Mouse (Mus musculus): Measurements from ENCODE around the gene Hoxa3. TPM values are rescaled to one million over a fixed set of nuclear protein-coding genes. Genes with fewer than 3 reads are reported as not detected.

Hoxa3 gene
- polyA plus RNA-seq, 1 experiment, result not detected

- TF ChIP-seq TAL1 (IDR thresholded peaks at IDR 0.05; ENCODE audit: low read length) (no peak), GATA1 (IDR thresholded peaks at IDR 0.05; ENCODE audit: low read length) (no peak)
- no peaks in the 10 kb centered on the region; the same call in 1 of the 2 replicates for H3K4me1 ChIP-seq (ENCODE audit: control insufficient read depth)
- H3K4me3 ChIP-seq (replicated peaks), result no peak overlapping the region
- H3K9me3 ChIP-seq (ENCODE audit: control insufficient read depth, low read length), result no peaks in the 10 kb centered on the region
- H3K27me3 ChIP-seq (ENCODE audit: control insufficient read depth), result peaks cover 100% of the 10 kb centered on the region
- H3K36me3 ChIP-seq (ENCODE audit: control insufficient read depth), result no peaks in the 10 kb centered on the region
These were observed 55.5 kb downstream of the Hoxa3 start for GRCm38 (mm10) chr6:52157466-52158275.

GRCm38 (mm10) chr6:52156551-52157200, 56.5 kb downstream of the Hoxa3 start:
- Histone ChIP-seq H3K9me3 (ENCODE audit: control insufficient read depth, low read length) (no peaks in the 10 kb centered on the region), H3K27me3 (ENCODE audit: control insufficient read depth) (peaks cover 100% of the 10 kb centered on the region), H3K4me3 (replicated peaks) (no peak overlapping the region), H3K36me3 (ENCODE audit: control insufficient read depth) (no peaks in the 10 kb centered on the region), H3K4me1 (ENCODE audit: control insufficient read depth) (no peaks in the 10 kb centered on the region; the same call in 1 of the 2 replicates)
- TF ChIP-seq GATA1 (IDR thresholded peaks at IDR 0.05; ENCODE audit: low read length) (no peak), TAL1 (IDR thresholded peaks at IDR 0.05; ENCODE audit: low read length) (no peak)

GRCm38 (mm10) chr6:52155471-52155870, 57.7 kb downstream of the Hoxa3 start:
- Histone ChIP-seq H3K27me3 (ENCODE audit: control insufficient read depth) (peaks cover 94% of the 10 kb centered on the region), H3K36me3 (ENCODE audit: control insufficient read depth) (no peaks in the 10 kb centered on the region), H3K4me1 (ENCODE audit: control insufficient read depth) (no peaks in the 10 kb centered on the region; the same call in 1 of the 2 replicates), H3K9me3 (ENCODE audit: control insufficient read depth, low read length) (no peaks in the 10 kb centered on the region), H3K4me3 (replicated peaks) (no peak overlapping the region)
- TF ChIP-seq TAL1 (IDR thresholded peaks at IDR 0.05; ENCODE audit: low read length), result no peak
- no peak for TF ChIP-seq GATA1 (IDR thresholded peaks at IDR 0.05; ENCODE audit: low read length)

- Histone ChIP-seq H3K27me3 (ENCODE audit: control insufficient read depth) (peaks cover 93% of the 10 kb centered on the region), H3K4me1 (ENCODE audit: control insufficient read depth) (no peaks in the 10 kb centered on the region; the same call in 1 of the 2 replicates), H3K4me3 (replicated peaks) (no peak overlapping the region), H3K9me3 (ENCODE audit: control insufficient read depth, low read length) (no peaks in the 10 kb centered on the region), H3K36me3 (ENCODE audit: control insufficient read depth) (no peaks in the 10 kb centered on the region)
- TF ChIP-seq TAL1 (IDR thresholded peaks at IDR 0.05; ENCODE audit: low read length), result no peak
- TF ChIP-seq GATA1 (IDR thresholded peaks at IDR 0.05; ENCODE audit: low read length), result no peak
These were observed 59.1 kb downstream of the Hoxa3 start for GRCm38 (mm10) chr6:52154044-52154443.

GRCm38 (mm10) chr6:52153270-52153669, 59.9 kb downstream of the Hoxa3 start:
- Histone ChIP-seq H3K4me3 (replicated peaks) (no peak overlapping the region), H3K9me3 (ENCODE audit: control insufficient read depth, low read length) (no peaks in the 10 kb centered on the region), H3K36me3 (ENCODE audit: control insufficient read depth) (no peaks in the 10 kb centered on the region), H3K27me3 (ENCODE audit: control insufficient read depth) (peaks cover 85% of the 10 kb centered on the region), H3K4me1 (ENCODE audit: control insufficient read depth) (no peaks in the 10 kb centered on the region)
- TF ChIP-seq TAL1 (IDR thresholded peaks at IDR 0.05; ENCODE audit: low read length), result no peak
- no peak for TF ChIP-seq GATA1 (IDR thresholded peaks at IDR 0.05; ENCODE audit: low read length)

GRCm38 (mm10) chr6:52152226-52153193, 60.6 kb downstream of the Hoxa3 start:
- Histone ChIP-seq H3K4me3 (replicated peaks) (no peak overlapping the region), H3K4me1 (ENCODE audit: control insufficient read depth) (no peaks in the 10 kb centered on the region), H3K27me3 (ENCODE audit: control insufficient read depth) (peaks cover 78% of the 10 kb centered on the region), H3K9me3 (ENCODE audit: control insufficient read depth, low read length) (no peaks in the 10 kb centered on the region), H3K36me3 (ENCODE audit: control insufficient read depth) (no peaks in the 10 kb centered on the region)
- TF ChIP-seq GATA1 (IDR thresholded peaks at IDR 0.05; ENCODE audit: low read length) (no peak), TAL1 (IDR thresholded peaks at IDR 0.05; ENCODE audit: low read length) (no peak)

GRCm38 (mm10) chr6:52151571-52151970, 61.6 kb downstream of the Hoxa3 start:
- Histone ChIP-seq H3K36me3 (ENCODE audit: control insufficient read depth) (no peaks in the 10 kb centered on the region), H3K27me3 (ENCODE audit: control insufficient read depth) (peaks cover 75% of the 10 kb centered on the region), H3K9me3 (ENCODE audit: control insufficient read depth, low read length) (no peaks in the 10 kb centered on the region), H3K4me3 (replicated peaks) (no peak overlapping the region), H3K4me1 (ENCODE audit: control insufficient read depth) (no peaks in the 10 kb centered on the region)
- no peak for TF ChIP-seq TAL1 (IDR thresholded peaks at IDR 0.05; ENCODE audit: low read length)
- TF ChIP-seq GATA1 (IDR thresholded peaks at IDR 0.05; ENCODE audit: low read length), result no peak

- Histone ChIP-seq H3K36me3 (ENCODE audit: control insufficient read depth) (no peaks in the 10 kb centered on the region), H3K9me3 (ENCODE audit: control insufficient read depth, low read length) (no peaks in the 10 kb centered on the region), H3K4me1 (ENCODE audit: control insufficient read depth) (no peaks in the 10 kb centered on the region), H3K27me3 (ENCODE audit: control insufficient read depth) (peaks cover 67% of the 10 kb centered on the region), H3K4me3 (replicated peaks) (no peak overlapping the region)
- TF ChIP-seq TAL1 (IDR thresholded peaks at IDR 0.05; ENCODE audit: low read length) (no peak), GATA1 (IDR thresholded peaks at IDR 0.05; ENCODE audit: low read length) (no peak)
These were observed 62.7 kb downstream of the Hoxa3 start for GRCm38 (mm10) chr6:52150401-52150966.

All from erythroblast, embryonic 14.5 days (primary cell).